Mouse (Mus musculus) brain, embryonic 18.5 days (tissue): ENCODE data around the gene Mphosph10.

Source experiments
- DNase-seq: peaks from one replicate; pipeline ENCODE4 v3.0.0-alpha.2; 2012; ENCODE audit warnings: low read depth, low spot score

Mphosph10 gene

GRCm38 (mm10) chr7:64392122-64392818 lies at the start of gene Mphosph10, which contains the start of gene Mcee:
Gene Mphosph10 (minus strand): TSS chr7:64392268.
Gene Mcee (plus strand): TSS chr7:64392607.
- peak; percentile 90 for DNase-seq

- no peak for DNase-seq
These were observed 48.5 kb upstream of the Mphosph10 start for GRCm38 (mm10) chr7:64440519-64440918.

- no peak for DNase-seq
These were observed 47.8 kb upstream of the Mphosph10 start for GRCm38 (mm10) chr7:64439595-64440518.

GRCm38 (mm10) chr7:64424861-64425260 lies 32.8 kb upstream of the Mphosph10 start:
- DNase-seq, result no peak

- no peak for DNase-seq
These were observed 11.9 kb upstream of the Mphosph10 start for GRCm38 (mm10) chr7:64403989-64404388.

- DNase-seq, result no peak
These were observed 10.4 kb upstream of the Mphosph10 start for GRCm38 (mm10) chr7:64402452-64402851.

- no peak for DNase-seq
These were observed 8.7 kb upstream of the Mphosph10 start for GRCm38 (mm10) chr7:64400725-64401124.

GRCm38 (mm10) chr7:64392819-64393151 lies 717 bp upstream of the Mphosph10 start:
- DNase-seq, result no peak

- DNase-seq, result no peak
These were observed 589 bp downstream of the Mphosph10 start for GRCm38 (mm10) chr7:64391479-64391878.

- peak; percentile 59 for DNase-seq
These were observed 18.1 kb downstream of the Mphosph10 start, which contains the start of gene Fan1 for GRCm38 (mm10) chr7:64373830-64374562. Gene Fan1 (minus strand): TSS chr7:64374095.

GRCm38 (mm10) chr7:64373147-64373829 lies 18.8 kb downstream of the Mphosph10 start:
- DNase-seq, result no peak

- DNase-seq, result no peak
These were observed 19.9 kb downstream of the Mphosph10 start for GRCm38 (mm10) chr7:64371940-64372878.

GRCm38 (mm10) chr7:64369841-64370240 lies 22.2 kb downstream of the Mphosph10 start:
- no peak for DNase-seq

- no peak for DNase-seq
These were observed 26.2 kb downstream of the Mphosph10 start for GRCm38 (mm10) chr7:64365863-64366262.

- DNase-seq, result no peak
These were observed 31.5 kb downstream of the Mphosph10 start for GRCm38 (mm10) chr7:64360586-64360945.

- no peak for DNase-seq
These were observed 32.0 kb downstream of the Mphosph10 start for GRCm38 (mm10) chr7:64359943-64360585.

- no peak for DNase-seq
These were observed 33.4 kb downstream of the Mphosph10 start for GRCm38 (mm10) chr7:64358666-64359065.

- no peak for DNase-seq
These were observed 34.7 kb downstream of the Mphosph10 start for GRCm38 (mm10) chr7:64357405-64357804.

GRCm38 (mm10) chr7:64356661-64357060 lies 35.4 kb downstream of the Mphosph10 start:
- DNase-seq, result no peak

GRCm38 (mm10) chr7:64354206-64354605 lies 37.9 kb downstream of the Mphosph10 start:
- DNase-seq, result no peak
